Mouse (Mus musculus) gastrocnemius, postnatal 4 days (tissue): ENCODE data around the gene Olfr98. TPM values are rescaled to one million over a fixed set of nuclear protein-coding genes. Genes with fewer than 3 reads are reported as not detected.
"Not testable (repeated sequence)": the region's sequence is repeated elsewhere in the genome, so short reads cannot be mapped to it uniquely, and the experiment has no call there.

Experiments used
- DNase-seq, 2 experiments: peaks; one replicate each; pipeline ENCODE4 v3.0.0; 2021 to 2022; ENCODE audit warnings: low spot score in 2 of 2, mixed read lengths in 2 of 2
- long read RNA-seq, 2 experiments: library from polyadenylated mRNA; stranded (forward); transcript quantifications; one replicate each; pipeline ENCODE4 v2.0.0; 2021
- total RNA-seq, 2 experiments: library from RNA; stranded (reverse); gene quantifications; 2 replicates each; pipeline ENCODE4 v1.2.3; 2021

Olfr98 gene
- not detected for total RNA-seq
- long read RNA-seq, experiment 1: 0 reads
- long read RNA-seq, experiment 2: 0 reads

DNA sequence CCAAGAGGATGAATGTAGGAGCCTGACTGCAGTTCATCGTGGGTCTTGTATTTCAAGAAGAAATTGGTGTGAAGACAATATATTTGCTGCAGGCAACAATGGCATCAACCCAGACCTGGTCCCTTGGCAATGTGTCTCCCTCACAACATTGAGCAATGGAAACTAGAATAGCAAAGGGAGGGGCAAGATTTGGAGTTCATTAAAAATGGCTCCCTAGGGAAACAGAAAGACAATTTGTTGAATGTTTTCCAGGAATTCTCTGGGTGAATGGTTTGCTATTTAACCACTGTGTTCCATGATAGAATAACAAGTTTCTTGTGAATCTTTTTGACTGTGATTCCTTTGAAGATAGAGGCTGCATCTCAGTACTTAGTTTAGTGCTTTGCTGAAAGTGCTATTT, at the start of gene Olfr98:
Olfr98 (minus strand) TSS at position 124 of the 400 bp plus-strand sequence.
- no peak for DNase-seq

DNA sequence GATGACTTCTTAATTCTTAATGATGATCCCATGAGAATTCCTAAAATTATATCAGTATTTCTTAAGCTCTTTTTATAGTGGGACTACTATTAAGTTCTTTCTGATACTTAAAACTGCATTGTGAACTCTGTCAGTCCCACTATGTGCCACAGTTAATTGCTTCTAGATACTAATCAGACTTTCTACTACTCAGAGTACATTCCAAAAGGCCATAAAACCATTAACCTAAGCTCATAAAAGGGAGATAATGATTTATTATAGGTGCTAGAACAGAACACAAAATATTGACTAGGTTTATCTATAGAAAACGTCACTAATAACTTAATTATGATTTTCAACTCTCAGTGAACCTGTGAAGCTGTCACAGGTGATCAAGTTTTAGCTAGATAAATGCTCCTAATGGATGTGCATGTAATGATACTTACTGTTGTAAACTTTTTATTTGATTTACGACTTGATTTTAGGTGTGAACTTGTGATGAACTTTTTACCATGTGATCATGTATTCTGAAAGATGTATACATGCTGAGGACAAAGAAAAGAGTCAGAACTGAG, 46.7 kb upstream of the Olfr98 start:
- DNase-seq: no peak

DNA sequence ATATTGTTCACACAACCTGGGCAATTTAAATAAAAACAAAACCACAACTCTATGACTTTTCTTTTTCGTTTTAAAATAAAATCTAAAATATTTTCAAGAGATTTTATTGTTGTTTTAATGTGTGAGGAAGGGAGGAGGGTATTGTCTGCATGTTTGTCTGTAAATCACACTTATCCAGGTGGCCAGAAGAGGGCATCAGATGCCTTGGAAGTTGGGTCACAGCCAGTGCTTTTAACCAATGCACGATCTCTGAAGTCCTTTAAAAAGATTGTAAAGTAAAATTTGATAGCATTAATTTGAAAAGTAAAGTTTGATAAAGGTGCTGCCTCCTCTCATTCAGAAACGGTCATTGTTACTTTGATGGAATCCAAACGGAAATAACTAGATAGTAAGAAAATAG, 44.9 kb upstream of the Olfr98 start:
- DNase-seq: no peak

DNA sequence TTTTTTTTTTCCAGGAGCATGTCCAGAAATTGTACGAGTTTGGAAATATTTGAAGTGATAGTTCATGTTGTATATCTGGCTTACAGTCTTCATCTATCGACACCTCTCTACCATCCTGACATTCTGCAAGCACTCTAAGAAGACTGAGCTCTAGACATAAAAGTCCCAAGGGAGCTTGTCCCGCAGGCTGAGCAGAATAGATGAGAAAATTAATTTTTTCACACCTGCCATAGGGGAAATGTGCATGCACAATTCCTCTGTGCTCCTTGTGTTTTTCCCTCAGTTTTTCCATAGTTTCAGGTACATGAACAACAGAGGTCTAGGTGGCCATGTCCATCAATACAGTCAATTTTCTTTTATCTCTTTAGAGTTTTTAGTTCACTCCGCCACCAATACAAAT, 40.7 kb upstream of the Olfr98 start, which contains the start of gene Olfr101:
Olfr101 (minus strand) TSS at position 101 of the 400 bp plus-strand sequence.
- no peak for DNase-seq

DNA sequence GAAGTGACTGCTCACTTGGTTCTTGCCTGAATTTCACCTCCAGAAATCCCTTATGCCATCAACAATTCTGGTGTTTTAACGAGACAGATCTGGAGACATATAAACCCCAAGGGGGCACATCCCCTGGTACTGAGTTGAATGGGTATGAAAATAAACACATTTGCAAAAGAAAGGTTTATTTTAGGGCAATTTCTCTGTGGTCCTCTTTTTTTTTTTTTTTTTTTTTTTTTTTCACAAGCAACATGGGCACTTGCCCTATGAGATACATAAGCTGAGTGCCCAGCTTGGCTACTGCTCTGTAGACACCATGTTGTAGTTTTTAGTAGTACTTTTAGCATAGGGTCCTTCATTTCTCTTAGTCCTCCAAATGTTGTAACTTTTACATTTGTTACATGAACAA, 19.8 kb upstream of the Olfr98 start, which contains the start of gene Olfr99:
Olfr99 (minus strand) TSS at position 101 of the 400 bp plus-strand sequence.
- DNase-seq: no peak

DNA sequence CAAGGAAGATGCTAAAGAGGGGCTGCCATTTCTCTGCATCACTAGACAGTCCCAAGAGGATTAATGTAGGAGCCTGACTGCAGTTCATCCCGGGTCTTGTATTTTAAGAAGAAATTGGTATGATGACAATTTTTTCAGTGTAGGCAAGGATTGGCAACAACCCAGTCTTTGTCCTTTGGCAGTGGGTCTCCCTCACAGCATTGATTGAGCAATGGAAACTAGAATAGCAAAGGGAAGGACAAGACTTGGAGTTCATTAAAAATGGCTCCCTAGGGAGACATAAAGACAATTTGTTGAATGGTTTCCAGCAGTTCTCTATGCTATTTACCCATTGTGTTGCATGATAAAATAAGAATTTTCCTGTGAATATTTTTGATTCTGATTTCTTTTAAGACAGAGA, 16.8 kb upstream of the Olfr98 start:
- DNase-seq: no peak

DNA sequence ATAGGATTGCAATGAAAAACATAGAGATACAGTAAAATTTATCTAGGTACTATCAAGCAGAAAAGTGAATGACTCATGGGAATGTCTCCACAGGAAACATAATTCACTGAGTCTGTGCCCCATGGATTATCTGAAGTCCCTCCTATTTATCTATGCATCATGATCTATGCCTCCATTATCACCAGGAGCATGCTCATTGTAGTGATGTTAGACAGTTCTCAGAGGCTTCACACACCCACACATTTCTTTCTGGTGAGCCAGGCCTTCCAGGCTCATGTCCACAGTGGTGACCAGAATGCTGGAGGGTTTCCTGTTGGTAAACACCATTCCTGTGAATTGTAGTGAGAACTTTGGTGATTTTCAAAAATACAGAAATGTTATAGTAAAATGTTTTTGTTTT, 13.0 kb upstream of the Olfr98 start:
- DNase-seq: no peak

DNA sequence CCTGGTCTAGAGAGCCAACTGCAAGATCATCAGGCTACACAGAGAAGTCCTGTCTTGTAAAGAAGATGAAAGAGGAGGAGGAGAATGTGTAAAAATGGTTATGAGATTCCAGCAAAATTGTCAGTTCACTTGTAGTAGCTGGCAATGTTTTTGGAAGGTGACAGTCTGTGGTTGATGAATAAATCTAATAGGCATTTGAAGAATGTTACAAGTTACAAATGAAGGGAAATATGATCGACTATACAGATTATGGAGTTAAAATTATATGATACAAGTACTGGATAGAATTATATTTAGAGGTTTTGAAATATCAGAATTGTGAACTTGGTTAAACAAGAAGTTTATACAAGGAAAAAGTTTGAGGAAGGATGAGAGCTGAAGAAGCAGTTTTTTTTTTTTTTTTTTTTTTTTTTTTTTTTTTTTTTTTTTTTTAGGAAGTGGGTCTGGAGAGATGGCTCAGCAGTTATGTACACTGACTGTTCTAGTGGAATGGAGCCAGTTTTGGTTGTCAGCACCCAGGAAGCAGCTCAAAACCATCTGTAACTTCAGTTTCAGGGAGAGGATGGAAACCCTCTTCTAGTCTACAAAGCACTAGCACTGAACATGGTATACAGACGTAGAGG, 12.2 kb upstream of the Olfr98 start:
- DNase-seq: no peak

DNA sequence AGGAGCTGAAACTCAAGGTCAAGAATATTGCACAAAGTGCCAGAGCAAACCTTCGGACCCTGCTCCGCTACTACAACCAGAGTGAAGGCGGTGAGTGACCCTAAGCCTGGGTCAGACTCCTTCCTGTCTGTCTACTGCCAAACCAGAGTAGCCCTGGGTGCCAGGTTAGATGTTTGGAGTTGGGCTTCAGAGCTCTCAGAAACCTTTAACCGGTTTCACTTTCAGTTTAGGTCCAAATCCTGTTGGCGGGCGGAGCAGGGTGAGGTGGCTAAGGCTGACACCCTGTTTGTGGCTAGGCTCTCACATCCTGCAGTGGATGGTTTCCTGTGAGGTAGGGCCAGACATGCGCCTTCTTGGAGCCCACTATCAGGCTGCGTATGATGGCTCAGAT, 7.1 kb upstream of the Olfr98 start:
- DNase-seq: peak in 1 of 2 experiments; percentile 24

DNA sequence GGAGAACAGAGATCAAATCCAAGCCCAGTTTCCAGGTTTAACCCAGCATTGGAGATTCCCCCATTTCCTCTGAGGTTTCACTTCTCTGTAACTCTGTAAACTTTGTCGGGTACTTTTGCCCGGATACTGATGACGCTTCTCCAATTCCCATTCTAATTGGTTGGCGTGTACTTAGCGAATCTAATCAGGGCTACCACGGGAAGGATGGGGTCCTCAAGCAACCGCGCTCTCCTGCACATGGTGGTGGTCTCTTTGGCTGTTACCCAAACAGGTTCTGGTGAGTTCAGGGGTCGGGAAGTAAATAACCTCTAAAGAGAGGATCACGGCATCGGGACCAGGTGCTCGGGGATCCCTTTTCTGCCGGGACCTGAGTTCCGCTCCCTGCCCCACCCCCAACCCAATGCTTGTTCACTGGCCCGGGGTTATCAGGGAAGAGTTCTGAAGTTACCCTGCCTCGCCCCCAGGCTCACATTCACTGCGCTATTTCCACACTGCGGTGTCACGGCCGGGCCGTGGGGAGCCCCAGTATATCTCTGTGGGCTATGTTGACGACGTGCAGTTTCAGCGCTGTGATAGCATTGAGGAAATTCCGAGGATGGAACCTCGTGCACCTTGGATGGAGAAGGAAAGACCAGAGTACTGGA, 6.6 kb upstream of the Olfr98 start, which contains the start of gene H2-M3:
H2-M3 (plus strand) TSS at position 163 of the 644 bp plus-strand sequence.
- DNase-seq: peak; percentile 66 to 75

DNA sequence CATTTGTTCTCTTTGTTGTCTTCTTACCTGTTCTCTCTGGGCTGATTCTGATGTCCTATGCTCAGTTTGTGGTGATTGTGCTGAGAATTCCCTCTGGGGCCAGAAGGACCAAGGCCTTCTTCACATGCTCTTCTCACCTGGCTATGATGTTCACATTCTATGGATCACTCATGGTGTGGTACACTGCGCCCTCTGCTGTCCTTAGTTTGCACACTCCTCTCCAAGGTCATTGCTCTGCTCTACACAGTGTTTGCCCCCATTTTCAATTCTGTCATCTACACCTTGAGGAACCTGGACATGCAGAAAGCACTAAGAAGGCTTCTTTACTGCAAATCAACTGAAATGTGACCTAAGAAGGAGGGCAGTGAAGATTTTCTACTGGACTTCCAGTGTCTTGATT, 13.0 kb downstream of the Olfr98 start:
- no peak for DNase-seq

DNA sequence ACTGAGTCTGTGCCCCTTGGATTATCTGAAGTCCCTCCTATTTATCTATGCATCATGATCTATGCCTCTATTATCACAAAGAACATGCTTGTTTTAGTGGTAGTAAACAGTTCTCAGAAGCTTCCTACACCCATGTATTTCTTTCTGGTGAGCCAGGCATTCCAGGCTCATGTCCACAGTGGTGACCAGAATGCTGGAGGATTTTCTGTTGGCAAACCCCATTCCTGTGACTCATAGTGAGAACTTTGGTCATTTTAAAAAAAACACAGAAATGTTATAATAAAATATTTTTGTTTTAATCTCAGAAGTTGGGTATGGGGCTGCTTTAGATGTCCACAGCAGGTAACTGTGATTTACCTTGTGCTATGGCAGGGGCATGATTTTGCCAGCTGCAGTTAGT, 14.1 kb downstream of the Olfr98 start:
- no peak for DNase-seq

DNA sequence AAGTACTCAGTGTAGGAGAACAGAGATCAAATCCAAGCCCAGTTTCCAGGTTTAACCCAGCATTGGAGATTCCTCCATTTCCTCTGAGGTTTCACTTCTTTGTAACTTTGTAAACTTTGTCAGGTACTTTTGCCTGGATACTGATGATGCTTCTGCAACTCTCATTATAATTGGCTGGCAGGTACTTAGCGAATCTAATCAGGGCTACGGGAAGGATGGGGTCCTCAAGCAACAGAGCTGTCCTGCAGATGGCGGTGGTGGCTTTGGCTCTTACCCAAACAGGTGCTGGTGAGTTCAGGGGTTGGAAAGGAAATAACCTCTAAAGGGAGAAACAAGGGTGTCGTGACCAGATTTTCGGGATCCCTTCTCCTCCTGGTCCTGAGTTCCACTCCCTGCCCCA, 16.8 kb downstream of the Olfr98 start:
- no peak for DNase-seq

DNA sequence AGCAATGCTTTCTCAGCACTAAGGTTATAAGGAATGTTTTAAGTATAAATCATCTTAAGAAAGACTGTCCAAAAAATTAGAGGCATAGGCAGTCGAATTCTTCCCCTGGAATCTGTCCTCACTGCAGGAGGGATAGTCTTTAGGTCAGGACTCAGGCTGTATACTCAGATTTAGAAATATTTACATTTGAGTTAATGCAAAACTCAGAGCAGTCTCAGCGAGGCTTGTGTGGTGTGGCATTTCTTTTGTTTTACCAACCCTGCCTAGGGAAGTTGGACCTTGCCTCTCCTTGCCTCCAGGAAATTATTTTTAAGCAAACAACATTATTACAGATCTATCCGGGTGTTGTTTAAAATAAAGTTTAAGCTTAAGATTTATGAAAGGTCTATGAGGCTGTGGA, 21.4 kb downstream of the Olfr98 start:
- DNase-seq: no peak

DNA sequence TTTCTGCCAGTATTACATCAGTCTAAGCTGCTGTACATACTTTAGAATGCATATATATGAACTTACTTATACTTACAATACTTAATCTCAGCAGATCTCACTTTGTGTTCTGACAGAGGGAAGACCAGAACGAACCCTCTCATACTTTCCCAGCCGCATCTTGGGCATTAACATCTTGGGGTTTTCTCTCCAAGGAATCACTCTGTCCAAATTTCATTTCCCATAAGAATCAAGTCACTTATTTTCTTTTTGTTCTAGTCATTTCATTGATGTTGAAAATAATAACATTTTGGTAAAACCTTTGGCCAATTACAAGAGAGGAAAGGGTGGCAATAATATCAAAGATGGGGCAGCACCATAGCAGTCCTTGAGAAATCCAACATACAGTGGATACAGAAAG, 26.3 kb downstream of the Olfr98 start, which contains the start of gene Olfr97:
Olfr97 (minus strand) TSS at position 101 of the 400 bp plus-strand sequence.
- not testable (repeated sequence) for DNase-seq

DNA sequence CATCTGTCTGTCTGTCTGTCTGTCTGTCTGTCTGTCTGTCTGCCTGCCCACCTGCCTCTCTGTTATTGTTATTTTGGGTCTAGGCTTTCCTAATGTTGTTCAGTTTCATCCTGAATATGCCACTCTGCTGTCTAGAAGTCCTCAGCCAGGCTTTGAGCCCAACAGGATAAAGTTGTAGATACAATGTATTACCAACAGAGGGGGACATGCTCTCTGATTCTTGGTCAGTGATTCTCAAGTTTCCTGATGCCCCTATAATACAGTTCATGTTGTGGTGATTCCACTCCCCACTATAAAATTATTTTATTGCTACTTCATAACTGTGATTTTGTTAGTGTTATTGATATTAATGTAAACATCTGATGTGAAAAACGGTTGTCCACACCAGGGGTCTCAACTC, 41.7 kb downstream of the Olfr98 start:
- no peak for DNase-seq

DNA sequence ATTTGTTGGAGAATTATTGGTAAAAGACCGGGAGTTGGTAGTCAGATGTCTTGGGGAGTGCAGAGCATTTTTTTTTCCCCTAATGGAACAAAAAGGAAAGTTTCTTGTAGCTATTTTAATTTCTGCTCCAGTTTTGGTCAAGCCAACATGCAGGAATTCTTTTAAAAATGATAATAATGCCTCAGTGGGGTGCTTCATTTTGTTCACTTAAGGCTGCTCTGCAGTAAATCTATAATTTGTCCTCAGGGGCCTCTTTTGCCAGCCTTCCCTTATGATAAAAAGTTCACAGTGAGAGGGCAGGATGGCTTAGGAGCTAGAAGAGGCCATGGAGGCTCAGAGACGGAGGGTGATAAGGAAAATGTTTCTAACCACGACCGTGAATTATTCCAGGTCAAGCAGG, 43.7 kb downstream of the Olfr98 start, which contains the start of gene Olfr96:
Olfr96 (plus strand) TSS at position 301 of the 400 bp plus-strand sequence.
- no peak for DNase-seq

DNA sequence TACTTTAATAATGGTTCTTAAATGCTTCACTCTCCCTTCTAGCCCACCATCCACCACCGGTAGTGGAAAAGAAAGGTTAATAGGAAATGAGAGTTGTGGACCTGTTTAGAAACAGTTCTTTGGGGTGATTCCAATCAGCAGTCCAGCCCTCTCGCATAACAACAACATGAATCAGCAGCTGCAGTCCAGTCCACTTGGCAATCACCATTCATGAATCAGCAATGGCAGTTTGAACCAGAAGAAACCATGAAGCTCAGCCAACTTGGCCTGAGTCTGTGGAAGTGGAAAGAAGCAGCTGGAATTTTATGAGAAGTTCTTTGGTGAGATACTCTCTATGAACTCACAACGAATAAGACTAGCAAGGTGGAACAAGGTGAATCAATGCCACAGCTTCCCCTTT, 45.1 kb downstream of the Olfr98 start:
- no peak for DNase-seq

DNA sequence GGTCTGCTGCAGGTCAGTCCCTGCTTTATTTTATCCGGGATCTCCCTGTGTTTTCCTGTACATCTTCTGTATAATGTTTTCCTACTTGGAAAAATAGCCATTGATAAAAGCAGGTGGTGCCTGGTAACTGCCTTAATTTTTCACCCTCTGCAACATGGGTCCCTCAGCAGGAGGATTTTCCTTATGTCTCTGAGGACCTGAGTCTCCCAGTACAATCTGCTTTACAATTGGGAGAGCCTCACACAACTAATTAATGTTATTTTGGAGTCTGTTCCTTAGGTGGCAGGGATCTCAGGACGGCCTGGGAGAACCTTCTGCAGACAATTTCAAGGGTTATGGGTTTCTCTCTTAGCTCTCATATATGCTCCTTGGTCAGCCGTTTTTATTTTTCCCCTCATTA, 50.5 kb downstream of the Olfr98 start, which contains the start of gene Olfr95:
Olfr95 (minus strand) TSS at position 101 of the 400 bp plus-strand sequence.
- DNase-seq: no peak
